Mouse (Mus musculus) stomach, postnatal 0 days (tissue): ENCODE measurements at regions not wholly inside any gene's neighbourhood (a gene's known extent, or its start where the extent isn't known, plus 50 kb on each side); places are given as distances from the start of the nearest gene placed in this dataset.

ENCODE experiments used
- ATAC-seq: fragments of 200-750 bp; cut with Nextera tagmentation; 2 replicates; pipeline ENCODE4 v1.8.0; 2017; ENCODE audit not compliant: low FRiP score, low TSS enrichment
- DNase-seq: peaks from one replicate; pipeline ENCODE4 v3.0.0-alpha.2; 2016; ENCODE audit warnings: low spot score
- H3K27ac ChIP-seq: fragments of 300-500 bp; sonication (generic); replicated peaks from 2 replicates; pipeline ENCODE4 v1.5.1; 2014; ENCODE audit warnings: mild to moderate bottlenecking, control low read depth
- H3K27me3 ChIP-seq: fragments of 300-500 bp; sonication (generic); 2 replicates; pipeline ENCODE4 v1.6.1; 2014; ENCODE audit warnings: low read length; ENCODE audit not compliant: control insufficient read depth, insufficient read depth
- H3K36me3 ChIP-seq: fragments of 300-500 bp; sonication (generic); 2 replicates; pipeline ENCODE4 v1.6.1; 2014; ENCODE audit warnings: low read length, mixed read lengths; ENCODE audit not compliant: control insufficient read depth, insufficient read depth
- H3K4me1 ChIP-seq: fragments of 300-500 bp; sonication (generic); replicated peaks from 2 replicates; pipeline ENCODE4 v1.6.1; 2014; ENCODE audit warnings: antibody characterized with exemption; ENCODE audit not compliant: control insufficient read depth, insufficient read depth
- H3K4me2 ChIP-seq: fragments of 300-500 bp; sonication (generic); replicated peaks from 2 replicates; pipeline ENCODE4 v1.6.1; 2014; ENCODE audit warnings: low read depth, mild to moderate bottlenecking, control low read depth, moderate library complexity
- H3K4me3 ChIP-seq: fragments of 300-500 bp; sonication (generic); 2 replicates; pipeline ENCODE4 v1.5.1; 2014; ENCODE audit warnings: low read depth, low read length, control low read depth
- H3K9ac ChIP-seq: fragments of 300-500 bp; sonication (generic); 2 replicates; pipeline ENCODE4 v1.6.1; 2014; ENCODE audit warnings: mild to moderate bottlenecking, low read length, control low read depth, mixed read lengths
- H3K9me3 ChIP-seq: fragments of 300-500 bp; sonication (generic); 2 replicates; pipeline ENCODE4 v1.6.1; 2016; ENCODE audit warnings: low read length; ENCODE audit not compliant: control insufficient read depth
- CTCF ChIP-seq: IDR thresholded peaks from 2 replicates; pipeline ENCODE4 v1.5.1; 2016; ENCODE audit warnings: antibody characterized with exemption, low read depth, mild to moderate bottlenecking, moderate library complexity
- EP300 ChIP-seq: optimal IDR thresholded peaks from 2 replicates; pipeline ENCODE3; 2016; ENCODE audit warnings: antibody characterized with exemption
- WGBS: fragments of 180-500 bp; shearing (Covaris S2); extraction: QIAGEN DNeasy Blood & Tissue Kit; methylation state at CpG from one replicate; pipeline ENCODE4 v1.1.7; 2014; 5-methylcytosine and 5-hydroxymethylcytosine counted together

DNA sequence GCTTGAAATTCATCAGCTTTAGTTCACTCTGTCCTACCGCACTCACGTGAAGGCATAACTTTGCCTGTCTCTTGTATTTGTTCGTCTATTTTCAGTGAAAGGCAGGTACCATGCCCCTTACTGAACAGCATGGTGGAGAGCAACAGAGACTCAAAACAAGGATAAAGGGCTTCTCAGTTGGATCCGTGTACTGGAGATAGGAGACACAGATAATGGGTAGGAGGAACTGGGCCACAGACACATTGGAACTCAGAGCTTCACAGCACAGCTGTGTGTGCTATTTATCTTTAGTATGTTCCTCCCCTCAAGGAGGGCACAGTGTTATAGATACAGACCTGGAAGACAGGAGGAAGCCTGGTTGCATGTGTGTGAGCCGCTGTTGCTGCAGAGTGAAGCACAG, 176.4 kb downstream of the Pten start:
- no peak for DNase-seq
- TF ChIP-seq CTCF (no peak), EP300 (no peak)
- ATAC-seq: no peak
- no peaks in the 10 kb centered on the region for H3K27me3 ChIP-seq
- H3K4me2 ChIP-seq: no peak overlapping the region
- no peaks in the 10 kb centered on the region for H3K9me3 ChIP-seq
- H3K36me3 ChIP-seq: no peaks in the 10 kb centered on the region
- WGBS: 80% methylated on average over 5 of the region's 5 CpGs
- H3K4me1 ChIP-seq: no peaks in the 10 kb centered on the region
- H3K27ac ChIP-seq: no peak overlapping the region
- no peak overlapping the region for H3K4me3 ChIP-seq
- H3K9ac ChIP-seq: no peak overlapping the region

- 85% methylated on average over 5 of the region's 5 CpGs for WGBS
- H3K27me3 ChIP-seq: no peaks in the 10 kb centered on the region
- no peak overlapping the region for H3K27ac ChIP-seq
- ATAC-seq (no peak), DNase-seq (no peak)
- no peak overlapping the region for H3K9ac ChIP-seq
- no peaks in the 10 kb centered on the region for H3K36me3 ChIP-seq
- no peak overlapping the region for H3K4me2 ChIP-seq
- H3K9me3 ChIP-seq: no peaks in the 10 kb centered on the region
- no peaks in the 10 kb centered on the region for H3K4me1 ChIP-seq
- TF ChIP-seq EP300 (no peak), CTCF (no peak)
- H3K4me3 ChIP-seq: no peak overlapping the region
Measured at GRCm38 (mm10) chr19:32935638-32936037, 178.3 kb downstream of the Pten start.

GRCm38 (mm10) chr19:32937591-32937990, 180.3 kb downstream of the Pten start:
- no peak for ATAC-seq
- H3K9ac ChIP-seq: no peak overlapping the region
- H3K36me3 ChIP-seq: no peaks in the 10 kb centered on the region
- no peak for TF ChIP-seq EP300
- no peak for TF ChIP-seq CTCF
- H3K4me2 ChIP-seq: no peak overlapping the region
- no peak overlapping the region for H3K27ac ChIP-seq
- 86% methylated on average over 6 of the region's 6 CpGs for WGBS
- DNase-seq: no peak
- no peaks in the 10 kb centered on the region for H3K4me1 ChIP-seq
- H3K9me3 ChIP-seq: no peaks in the 10 kb centered on the region
- H3K27me3 ChIP-seq: no peaks in the 10 kb centered on the region
- no peak overlapping the region for H3K4me3 ChIP-seq

GRCm38 (mm10) chr19:32939692-32940091, 182.4 kb downstream of the Pten start:
- H3K4me2 ChIP-seq: no peak overlapping the region
- DNase-seq (no peak), ATAC-seq (no peak)
- H3K9ac ChIP-seq: no peak overlapping the region
- no peaks in the 10 kb centered on the region for H3K27me3 ChIP-seq
- 78% methylated on average over 5 of the region's 5 CpGs for WGBS
- no peaks in the 10 kb centered on the region for H3K36me3 ChIP-seq
- no peaks in the 10 kb centered on the region for H3K9me3 ChIP-seq
- no peak overlapping the region for H3K4me3 ChIP-seq
- H3K27ac ChIP-seq: no peak overlapping the region
- no peaks in the 10 kb centered on the region for H3K4me1 ChIP-seq
- TF ChIP-seq EP300 (no peak), CTCF (no peak)

DNA sequence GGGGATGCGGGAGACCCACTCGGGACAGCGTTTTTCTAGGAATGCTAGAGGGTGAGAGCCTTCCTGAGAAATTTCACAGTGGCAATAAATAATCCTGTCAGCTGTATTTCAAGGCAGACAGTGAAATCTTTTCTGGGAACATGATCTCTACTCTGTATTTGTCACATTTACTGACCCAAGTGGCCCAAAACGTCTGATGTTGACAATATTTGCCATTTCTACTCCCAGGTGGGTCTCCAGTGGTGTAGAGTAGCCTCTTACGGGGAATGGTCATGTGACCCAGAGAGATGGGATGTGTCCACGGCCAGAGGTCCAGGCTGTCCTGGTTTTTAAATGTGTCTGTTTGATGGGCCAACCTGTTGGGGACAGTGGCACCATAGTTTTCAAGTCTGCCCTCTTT, 183.5 kb downstream of the Pten start:
- no peak for ATAC-seq
- no peak overlapping the region for H3K4me2 ChIP-seq
- no peak overlapping the region for H3K9ac ChIP-seq
- TF ChIP-seq CTCF (no peak), EP300 (no peak)
- no peaks in the 10 kb centered on the region for H3K9me3 ChIP-seq
- no peak for DNase-seq
- H3K27me3 ChIP-seq: no peaks in the 10 kb centered on the region
- H3K4me1 ChIP-seq: no peaks in the 10 kb centered on the region
- no peak overlapping the region for H3K27ac ChIP-seq
- no peaks in the 10 kb centered on the region for H3K36me3 ChIP-seq
- no peak overlapping the region for H3K4me3 ChIP-seq
- 76% methylated on average over 6 of the region's 6 CpGs for WGBS

DNA sequence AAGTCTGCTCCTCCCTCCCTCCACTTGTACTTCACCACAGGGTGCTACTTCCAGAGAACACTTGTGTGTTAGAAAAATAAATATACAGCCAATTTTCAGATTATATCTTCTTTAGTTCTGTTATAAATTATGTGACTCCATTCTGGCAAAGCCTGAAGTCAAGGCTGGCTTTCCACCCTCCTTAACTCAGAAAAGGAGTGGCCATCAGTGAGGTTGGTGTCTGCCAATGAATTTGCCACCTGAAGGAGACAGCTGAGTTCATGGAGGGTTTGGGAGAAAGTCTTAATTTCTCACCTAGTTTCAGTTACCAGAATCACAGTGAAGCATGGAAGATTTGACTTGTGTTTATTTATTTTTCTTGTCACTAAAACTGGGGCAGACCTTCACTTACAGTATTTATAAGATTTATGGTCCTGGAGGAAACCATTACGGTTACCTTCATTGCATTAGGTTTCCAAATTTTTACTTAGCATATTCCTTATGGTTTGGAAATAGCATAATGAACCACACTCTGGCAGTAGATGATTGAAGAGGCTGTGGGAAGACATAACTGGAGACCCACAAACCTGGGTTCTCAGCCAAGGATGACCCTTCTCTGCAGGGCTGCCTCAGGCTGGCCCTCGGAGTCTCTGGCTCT, 186.4 kb downstream of the Pten start:
- Histone ChIP-seq H3K9me3 (no peaks in the 10 kb centered on the region), H3K4me3 (no peak overlapping the region), H3K36me3 (no peaks in the 10 kb centered on the region), H3K9ac (no peak overlapping the region), H3K4me1 (no peaks in the 10 kb centered on the region), H3K4me2 (no peak overlapping the region), H3K27me3 (no peaks in the 10 kb centered on the region), H3K27ac (no peak overlapping the region)
- no peak for TF ChIP-seq CTCF
- no peak for TF ChIP-seq EP300
- 73% methylated on average over 2 of the region's 2 CpGs for WGBS
- DNase-seq (no peak), ATAC-seq (no peak)
